Mouse (Mus musculus) lung, postnatal 4 days (tissue): Measurements from ENCODE around the gene Sall2.
"Not testable (repeated sequence)": the region's sequence is repeated elsewhere in the genome, so short reads cannot be mapped to it uniquely, and the experiment has no call there.

ENCODE experiments used
- DNase-seq, 2 experiments: peaks; one replicate each; pipeline ENCODE4 v3.0.0; 2021

Sall2 gene

GRCm38 (mm10) chr14:52327910-52328812 is at the start of gene Sall2:
Gene Sall2, minus strand, starts transcription at chr14:52328762.
- DNase-seq = no peak

- no peak for DNase-seq
Observed at GRCm38 (mm10) chr14:52368741-52369140, 40.2 kb upstream of the Sall2 start.

DNA sequence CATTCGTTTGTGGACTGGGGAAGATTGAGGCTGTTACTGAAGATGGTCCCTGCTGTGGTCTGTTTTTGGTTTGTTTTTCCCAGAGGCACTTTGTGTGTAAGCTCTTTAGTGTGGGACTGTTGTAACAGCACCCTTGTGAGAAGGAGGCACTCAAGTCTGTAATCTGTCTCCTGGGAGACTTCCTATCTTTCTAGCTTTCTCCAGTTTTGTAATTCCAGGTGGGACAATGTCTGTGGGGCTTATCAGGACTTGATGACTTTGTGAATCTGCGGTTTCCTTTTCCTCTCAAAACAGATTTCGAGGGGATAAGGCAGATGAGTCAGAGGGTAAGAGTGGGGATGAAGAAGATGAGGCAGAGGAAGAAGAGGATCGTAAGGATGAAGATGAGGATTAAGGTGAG is 27.7 kb upstream of the Sall2 start, which contains the start of gene Olfr1513:
Gene Olfr1513 (minus strand): TSS at position 101 of the 400 bp plus-strand sequence.
- no peak for DNase-seq

DNA sequence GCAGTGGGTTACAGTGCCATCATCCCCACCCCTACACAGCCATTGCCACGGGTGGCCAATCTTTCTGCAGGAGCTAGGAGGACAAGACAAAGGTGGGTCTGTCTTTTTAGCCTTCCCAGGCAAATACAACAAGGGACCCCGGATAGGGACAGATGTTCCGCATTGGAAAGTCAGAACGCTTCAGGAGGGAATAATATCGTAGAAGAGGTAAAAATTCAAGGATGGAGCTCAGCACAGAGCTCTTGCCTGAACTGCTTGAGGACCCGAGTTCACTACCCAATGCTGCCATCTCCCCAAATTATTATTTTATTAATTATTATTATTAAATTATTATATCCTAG is 10.9 kb upstream of the Sall2 start:
- DNase-seq = no peak

DNA sequence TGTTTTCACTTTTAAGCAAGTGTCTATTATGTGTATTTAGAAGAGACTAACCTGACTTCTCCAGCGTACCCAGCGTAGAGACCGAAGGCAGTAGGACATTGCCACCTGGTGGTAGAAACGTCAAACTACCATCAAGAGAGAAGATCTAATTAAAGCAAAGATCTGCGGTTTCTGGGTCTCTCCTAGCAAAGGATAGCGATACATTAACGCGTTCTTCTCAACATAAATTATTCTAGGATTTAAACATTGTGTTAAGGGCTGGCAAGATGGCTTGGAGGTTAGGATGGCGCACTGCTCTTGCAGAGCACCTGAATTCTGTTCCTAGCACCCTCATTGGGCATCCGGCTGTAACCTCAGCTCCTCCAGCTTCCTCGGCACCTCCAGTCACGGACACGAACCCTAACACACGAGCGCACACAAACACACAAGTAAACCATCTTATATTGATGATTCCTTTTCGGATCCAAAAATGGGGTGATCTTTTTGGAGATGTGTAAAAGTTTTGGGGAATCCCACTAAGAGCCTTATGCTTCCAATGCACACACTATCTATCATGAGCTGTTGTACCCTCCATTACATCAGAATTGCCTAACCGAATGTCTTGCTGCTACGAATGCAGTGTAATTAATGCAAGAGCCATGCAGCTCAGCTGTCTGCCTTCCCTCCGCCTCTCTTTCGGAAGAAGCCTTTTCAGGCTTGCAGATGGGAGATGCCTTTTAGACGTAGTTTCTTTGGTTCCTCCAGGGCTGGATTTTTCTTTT is 10.4 kb upstream of the Sall2 start:
- peak in 1 of 2 experiments; percentile 60 for DNase-seq

- no peak for DNase-seq
Observed at GRCm38 (mm10) chr14:52332171-52332570, 3.6 kb upstream of the Sall2 start.

- no peak for DNase-seq
Observed at GRCm38 (mm10) chr14:52331069-52331750, 2.6 kb upstream of the Sall2 start.

DNA sequence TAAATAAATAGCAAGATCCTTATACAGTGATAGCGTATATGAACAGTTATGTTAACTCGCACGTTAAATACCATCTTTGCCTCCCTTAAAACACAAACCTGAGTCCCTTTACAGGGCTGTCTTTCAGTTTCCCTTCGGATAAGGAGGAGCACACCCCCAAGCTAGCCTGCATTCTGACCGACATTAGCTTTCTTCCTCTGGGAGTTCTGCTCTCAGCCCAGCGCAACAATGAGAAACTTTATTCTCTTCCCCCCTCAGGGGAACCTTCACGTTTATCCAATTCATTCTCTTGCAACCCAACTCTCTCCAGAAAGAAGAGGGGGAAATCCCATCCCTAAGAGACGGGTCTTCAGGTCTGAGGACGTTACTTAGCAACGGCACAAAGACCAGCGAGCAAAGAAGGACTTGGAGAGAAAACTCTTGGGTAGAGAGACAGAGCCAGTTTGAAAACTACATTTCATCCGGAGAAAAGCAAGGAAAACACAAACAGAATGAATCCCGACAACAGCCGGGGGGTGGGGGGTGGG is 1.1 kb downstream of the Sall2 start:
- no peak for DNase-seq

DNA sequence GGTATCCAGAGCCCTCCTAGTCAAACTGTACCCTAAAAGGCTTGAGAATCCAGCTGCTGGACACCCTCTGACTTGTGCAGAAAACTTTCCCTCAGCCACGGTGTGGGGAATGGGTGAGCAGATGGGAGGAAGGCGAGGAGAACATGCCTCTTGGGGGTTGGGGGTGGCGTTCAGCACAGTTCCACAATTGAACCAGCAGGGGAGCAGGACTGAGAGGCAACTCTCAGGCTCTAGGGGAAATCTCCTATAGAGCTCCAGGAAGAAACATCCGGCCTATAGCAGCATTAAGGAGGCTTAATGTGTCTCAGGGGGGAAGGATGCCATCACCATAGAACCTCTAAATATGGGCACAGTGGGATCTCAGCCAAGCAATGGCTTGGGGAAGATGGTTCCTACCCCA is 2.7 kb downstream of the Sall2 start:
- DNase-seq = no peak

DNA sequence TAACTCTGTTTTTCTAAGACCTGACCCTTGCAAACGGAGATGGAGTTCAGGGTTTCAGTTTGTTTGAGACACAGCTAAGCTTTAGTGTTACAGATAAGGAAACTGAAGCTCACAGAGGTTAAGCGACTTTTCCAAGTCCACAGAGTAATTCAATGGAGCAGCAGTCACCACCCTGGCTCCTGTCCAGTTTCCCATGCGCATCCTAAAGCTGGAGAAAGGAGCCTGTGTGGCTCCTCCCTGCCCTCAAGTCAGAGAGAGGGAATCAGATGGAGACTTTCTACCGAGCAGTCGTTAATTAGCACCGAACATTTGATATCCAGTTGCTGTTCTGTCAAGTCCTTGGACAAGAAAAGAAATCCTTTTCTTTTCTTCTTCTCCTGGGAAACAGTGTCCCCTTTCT is 9.2 kb downstream of the Sall2 start:
- DNase-seq = no peak

- peak in 1 of 2 experiments; percentile 24 for DNase-seq
Observed at GRCm38 (mm10) chr14:52316441-52317225, 11.9 kb downstream of the Sall2 start.

GRCm38 (mm10) chr14:52315792-52316440 is 12.6 kb downstream of the Sall2 start:
- DNase-seq = peak; percentile 73 to 82

- DNase-seq = no peak
Observed at GRCm38 (mm10) chr14:52315283-52315780, 13.2 kb downstream of the Sall2 start.

GRCm38 (mm10) chr14:52314808-52315150 is 13.8 kb downstream of the Sall2 start:
- DNase-seq = peak; percentile 14 to 33

- peak; percentile 16 to 27 for DNase-seq
Observed at GRCm38 (mm10) chr14:52313931-52314807, 14.4 kb downstream of the Sall2 start.

- DNase-seq = no peak
Observed at GRCm38 (mm10) chr14:52310906-52311305, 17.7 kb downstream of the Sall2 start.

GRCm38 (mm10) chr14:52310343-52310742 is 18.2 kb downstream of the Sall2 start:
- not testable (repeated sequence) for DNase-seq

- DNase-seq = no peak
Observed at GRCm38 (mm10) chr14:52306100-52306499, 22.5 kb downstream of the Sall2 start.

GRCm38 (mm10) chr14:52304644-52305271 is 23.8 kb downstream of the Sall2 start, which contains the start of gene Mettl3:
Gene Mettl3, minus strand, starts transcription at chr14:52305128.
- peak; percentile 94 for DNase-seq

DNA sequence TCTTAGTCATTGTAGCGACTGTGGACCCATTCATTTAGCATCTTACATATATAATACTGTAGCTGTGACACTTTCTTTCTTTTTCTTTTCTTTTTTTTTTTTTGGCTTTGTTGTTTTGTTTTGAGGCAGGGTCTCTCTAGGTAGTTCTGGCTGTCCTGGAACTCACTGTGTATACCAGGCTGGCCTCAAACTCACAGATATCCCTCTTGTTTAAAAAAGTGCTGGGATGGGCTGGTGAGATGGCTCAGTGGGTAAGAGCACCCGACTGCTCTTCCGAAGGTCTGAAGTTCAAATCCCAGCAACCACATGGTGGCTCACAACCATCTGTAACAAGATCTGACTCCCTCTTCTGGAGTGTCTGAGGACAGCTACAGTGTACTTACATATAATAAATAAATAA is 25.0 kb downstream of the Sall2 start:
- DNase-seq = not testable (repeated sequence)
